Mouse (Mus musculus) neural tube, embryonic 14.5 days (tissue): ENCODE data around the gene Rpp14. TPM values are rescaled to one million over a fixed set of nuclear protein-coding genes. Genes with fewer than 3 reads are reported as not detected.

Experiments used
- ATAC-seq: fragments of 200-750 bp; cut with Nextera tagmentation; 2 replicates; pipeline ENCODE4 v1.8.0; 2017; ENCODE audit warnings: low read depth, mild to moderate bottlenecking, moderate TSS enrichment, moderate library complexity
- H3K27ac ChIP-seq: fragments of 300-500 bp; sonication (generic); 2 replicates; pipeline ENCODE4 v1.5.1; 2014; ENCODE audit warnings: low read depth, mild to moderate bottlenecking, control low read depth, low read length, moderate library complexity, mixed read lengths
- H3K27me3 ChIP-seq: fragments of 300-500 bp; sonication (generic); 2 replicates; pipeline ENCODE4 v1.6.1; 2014; ENCODE audit warnings: low read length; ENCODE audit not compliant: control insufficient read depth, insufficient read depth
- H3K36me3 ChIP-seq: fragments of 300-500 bp; sonication (generic); 2 replicates; pipeline ENCODE4 v1.6.1; 2014; ENCODE audit warnings: low read length, mixed read lengths; ENCODE audit not compliant: control insufficient read depth, insufficient read depth
- H3K4me1 ChIP-seq: fragments of 300-500 bp; sonication (generic); 2 replicates; pipeline ENCODE4 v1.6.1; 2014; ENCODE audit warnings: low read length; ENCODE audit not compliant: control insufficient read depth, insufficient read depth
- H3K4me2 ChIP-seq: fragments of 300-500 bp; sonication (generic); 2 replicates; pipeline ENCODE4 v1.6.1; 2014; ENCODE audit warnings: mild to moderate bottlenecking, low read depth, low read length, control low read depth
- H3K4me3 ChIP-seq: fragments of 300-500 bp; sonication (generic); 2 replicates; pipeline ENCODE4 v1.5.1; 2014; ENCODE audit warnings: low read depth, low read length, control low read depth, mixed read lengths
- H3K9ac ChIP-seq: fragments of 300-500 bp; sonication (generic); replicated peaks from 2 replicates; pipeline ENCODE4 v1.6.1; 2014; ENCODE audit warnings: low read depth, mild to moderate bottlenecking, control low read depth, low read length, mixed read lengths
- H3K9me3 ChIP-seq: fragments of 300-500 bp; sonication (generic); 2 replicates; pipeline ENCODE4 v1.6.1; 2016; ENCODE audit warnings: low read length; ENCODE audit not compliant: control insufficient read depth
- WGBS: fragments of 180-500 bp; shearing (Covaris S2); extraction: QIAGEN DNeasy Blood & Tissue Kit; methylation state at CpG from one replicate; pipeline ENCODE4 v1.1.7; 2014; 5-methylcytosine and 5-hydroxymethylcytosine counted together
- polyA plus RNA-seq: library from polyadenylated mRNA; unstranded; fragments of >200 nt; fragmentation: Nextera tagmentation; extraction: Ambion mirVana; gene quantifications from 2 replicates; pipeline ENCODE4 v1.2.1, GENCODE M21; 2014

Gene Rpp14
- polyA plus RNA-seq, 1 experiment from 2014 or later, result 54.0 TPM

DNA sequence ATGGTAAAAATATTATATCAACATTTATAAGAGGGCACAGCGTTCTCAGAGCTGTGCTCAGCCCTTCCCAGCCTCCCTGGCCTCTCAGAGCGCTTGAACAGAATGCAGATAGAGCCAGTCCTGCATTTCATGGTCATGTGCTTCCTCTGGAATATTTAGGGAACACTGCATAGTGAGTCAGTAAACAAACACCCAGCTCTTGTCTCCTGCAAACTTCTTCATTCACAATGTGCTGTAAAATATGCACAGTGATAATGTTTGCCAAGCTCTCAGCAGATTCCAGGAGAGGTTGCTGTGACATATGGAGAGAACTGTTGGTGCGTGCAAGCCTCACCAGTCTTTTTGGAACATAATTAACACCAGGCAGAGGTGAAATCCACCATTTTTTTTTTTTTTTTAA is 55.0 kb downstream of the Rpp14 start:
- Histone ChIP-seq H3K4me1 (no peaks in the 10 kb centered on the region), H3K9me3 (no peaks in the 10 kb centered on the region), H3K27me3 (no peaks in the 10 kb centered on the region), H3K27ac (no peak overlapping the region), H3K9ac (no peak overlapping the region), H3K4me3 (no peak overlapping the region), H3K4me2 (no peak overlapping the region), H3K36me3 (peaks cover 23% of the 10 kb centered on the region)
- ATAC-seq, result no peak
- WGBS, result 71% methylated on average over 3 of the region's 3 CpGs

DNA sequence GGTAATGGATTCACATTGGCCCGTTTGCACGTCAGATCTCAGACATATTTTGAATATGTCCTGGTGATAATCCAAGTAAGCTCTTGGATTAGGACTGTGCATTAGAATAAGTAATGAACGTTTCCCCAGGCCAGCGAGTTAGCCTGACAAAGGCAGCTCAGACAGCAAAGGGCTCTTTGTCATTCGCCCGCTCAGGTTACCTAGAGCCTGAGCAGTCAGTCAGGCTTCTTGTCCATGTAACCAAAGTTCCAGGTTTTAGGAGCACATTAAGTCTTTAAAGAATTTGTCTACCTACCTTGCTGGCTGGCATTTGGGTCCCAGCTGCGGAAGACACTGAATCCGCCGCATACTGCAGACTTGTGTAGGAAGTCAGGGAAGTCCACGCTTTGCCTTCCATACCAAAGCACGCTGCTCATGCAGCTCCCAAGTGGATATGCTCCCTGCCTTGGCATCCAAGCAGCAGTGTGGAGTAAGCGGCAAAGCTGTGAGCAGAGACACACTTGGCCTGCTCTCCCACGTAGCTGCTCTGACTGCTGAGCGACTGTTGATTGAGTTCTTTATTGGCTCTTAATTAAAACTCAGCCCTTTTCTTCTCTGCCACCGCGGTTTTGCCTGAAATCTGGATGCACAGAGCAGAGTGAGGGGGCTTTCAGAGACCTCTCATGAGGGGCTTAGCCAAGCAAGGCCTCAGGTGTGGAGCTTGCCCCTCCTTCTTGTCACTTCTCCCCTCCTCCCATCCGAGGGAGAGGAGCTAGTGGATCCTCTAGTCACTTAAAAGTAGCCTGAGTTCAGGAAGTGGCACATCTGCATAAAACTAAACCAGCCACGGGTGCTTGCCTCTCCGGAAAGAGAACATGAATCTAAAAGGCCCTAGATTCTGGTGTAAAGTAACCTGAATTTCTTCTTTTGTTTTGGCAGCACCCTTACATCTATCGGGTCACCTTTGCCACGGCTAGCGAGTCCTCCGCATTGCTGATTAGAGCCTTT is 59.9 kb downstream of the Rpp14 start:
- Histone ChIP-seq H3K4me2 (no peak overlapping the region), H3K27ac (no peak overlapping the region), H3K4me3 (no peak overlapping the region), H3K9me3 (no peaks in the 10 kb centered on the region), H3K27me3 (no peaks in the 10 kb centered on the region), H3K4me1 (no peaks in the 10 kb centered on the region), H3K36me3 (peaks cover 26% of the 10 kb centered on the region), H3K9ac (no peak overlapping the region)
- ATAC-seq, result no peak
- WGBS, result 62% methylated on average over 23 of the region's 23 CpGs

DNA sequence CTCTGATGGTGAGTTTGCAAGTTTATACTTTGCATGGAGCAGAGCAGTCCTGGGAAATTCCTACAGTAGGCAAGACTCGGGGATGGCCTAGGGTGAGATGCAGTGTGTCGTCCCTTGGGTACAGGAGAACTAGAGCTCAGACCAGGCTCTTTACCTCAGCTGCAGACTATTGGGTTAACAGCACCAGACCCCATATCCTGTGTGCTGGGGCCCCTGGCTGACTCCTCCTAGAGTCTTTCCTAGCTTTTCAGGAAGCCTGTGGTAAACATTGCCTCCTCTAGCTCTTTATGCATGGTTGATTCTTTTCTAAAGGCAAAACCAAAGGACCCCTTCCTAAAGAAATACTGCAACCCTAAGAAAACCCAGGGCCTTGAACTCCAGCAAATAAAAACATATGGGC is 61.0 kb downstream of the Rpp14 start:
- no peaks in the 10 kb centered on the region for H3K4me1 ChIP-seq
- no peak for ATAC-seq
- H3K4me3 ChIP-seq, result no peak overlapping the region
- H3K4me2 ChIP-seq, result no peak overlapping the region
- no peak overlapping the region for H3K27ac ChIP-seq
- no peaks in the 10 kb centered on the region for H3K9me3 ChIP-seq
- H3K36me3 ChIP-seq, result peaks cover 29% of the 10 kb centered on the region
- WGBS, result 65% methylated on average over 2 of the region's 2 CpGs
- no peaks in the 10 kb centered on the region for H3K27me3 ChIP-seq
- no peak overlapping the region for H3K9ac ChIP-seq

Other genes with a start within 250 kb of the Rpp14 start
- not detected in 2 replicates for gene Gm45521, start 123.1 kb upstream of the Rpp14 start, polyA plus RNA-seq
- 0.06 and 0.11 TPM in 2 replicates for gene Dnase1l3, start 85.8 kb upstream of the Rpp14 start, polyA plus RNA-seq
- 32.4 and 35.3 TPM in 2 replicates for gene Abhd6, start 77.5 kb upstream of the Rpp14 start, polyA plus RNA-seq
- 76.5 and 85.0 TPM in 2 replicates for gene Pxk, start 17.8 kb downstream of the Rpp14 start, polyA plus RNA-seq
- 276 and 285 TPM in 2 replicates for gene Pdhb, start 92.7 kb downstream of the Rpp14 start, polyA plus RNA-seq
- gene Kctd6, start 133.8 kb downstream of the Rpp14 start, polyA plus RNA-seq, result 10.8 and 12.9 TPM in 2 replicates
- gene Acox2, start 179.0 kb downstream of the Rpp14 start, polyA plus RNA-seq, result not detected in 2 replicates
- gene Fam107a, start 237.7 kb downstream of the Rpp14 start, polyA plus RNA-seq, result 0.07 and 0.13 TPM in 2 replicates